Mouse (Mus musculus): ENCODE results near the gene Orc5. TPM values are rescaled to one million over a fixed set of nuclear protein-coding genes. Genes with fewer than 3 reads are reported as not detected.

Orc5 gene
- 10 to 100 TPM in 1 of 2 experiments, 1 to 10 TPM in 1; 9.1 to 11.3 TPM for total RNA-seq (2023)

DNA sequence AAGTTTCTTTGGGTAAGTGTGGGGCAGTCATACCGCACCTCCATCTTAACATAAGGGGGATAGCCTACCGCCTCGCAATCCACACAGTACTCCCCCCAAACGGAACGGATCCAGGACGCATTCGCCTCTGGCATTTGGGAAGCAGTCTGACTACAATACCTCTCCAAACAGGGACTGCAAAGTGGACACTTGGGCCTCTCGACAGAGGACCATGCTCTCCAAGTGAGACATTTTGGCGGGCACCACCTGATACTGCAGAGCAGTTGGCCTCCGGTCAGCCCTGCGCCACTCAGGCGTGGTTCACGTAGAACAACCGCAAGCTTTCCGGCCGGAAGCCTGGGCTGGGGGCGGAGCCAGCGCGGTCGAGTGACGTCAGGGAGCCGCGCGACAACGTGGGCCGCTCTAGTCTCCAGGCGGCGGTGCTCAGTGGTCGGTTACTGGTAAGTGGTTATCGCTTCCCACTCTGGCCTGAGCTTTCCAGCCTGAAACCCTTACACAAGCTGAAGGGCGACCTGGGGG, at the start of gene Orc5:
Orc5 (minus strand) TSS at position 397 of the 519 bp plus-strand sequence.

Other genes starting within 250 kb of the Orc5 start
- gene Reln, start 205.7 kb downstream of the Orc5 start, total RNA-seq (2023): under 1 TPM; 0.26 to 0.30 TPM
- not detected for gene Lhfpl3, start 195.6 kb upstream of the Orc5 start, total RNA-seq (2023)